Mouse (Mus musculus) thymus, adult 2 months (tissue): Measurements from ENCODE around the gene Lcn11. TPM values are rescaled to one million over a fixed set of nuclear protein-coding genes. Genes with fewer than 3 reads are reported as not detected.
"Not testable (repeated sequence)": the region's sequence is repeated elsewhere in the genome, so short reads cannot be mapped to it uniquely, and the experiment has no call there.

Experiments
- DNase-seq: peaks from one replicate; pipeline ENCODE4 v3.0.0; 2021
- H3K27ac ChIP-seq: fragments of 200-500 bp; 2 replicates; pipeline ENCODE4 v1.5.1; 2012; ENCODE audit warnings: low read length, control low read depth; ENCODE audit not compliant: control insufficient read depth, insufficient read depth
- H3K27me3 ChIP-seq: fragments of 200-500 bp; 2 replicates; pipeline ENCODE4 v1.6.1; 2012; ENCODE audit warnings: mild to moderate bottlenecking, low read length, moderate library complexity, mixed read lengths; ENCODE audit not compliant: control insufficient read depth, insufficient read depth
- H3K36me3 ChIP-seq: fragments of 200-500 bp; 2 replicates; pipeline ENCODE4 v1.6.1; 2012; ENCODE audit warnings: mild to moderate bottlenecking, low read length, moderate library complexity; ENCODE audit not compliant: control insufficient read depth, insufficient read depth
- H3K4me1 ChIP-seq: fragments of 200-500 bp; replicated peaks from 2 replicates; pipeline ENCODE4 v1.6.1; 2012; ENCODE audit warnings: low read length; ENCODE audit not compliant: control insufficient read depth, insufficient read depth
- H3K4me3 ChIP-seq: fragments of 200-500 bp; 2 replicates; pipeline ENCODE4 v1.5.1; 2012; ENCODE audit warnings: mild to moderate bottlenecking, low read length, control low read depth, moderate library complexity; ENCODE audit not compliant: control insufficient read depth, insufficient read depth
- CTCF ChIP-seq: fragments of 200-500 bp; IDR thresholded peaks from 2 replicates; pipeline ENCODE4 v1.5.1; 2012; ENCODE audit warnings: mild to moderate bottlenecking, control low read depth, low read length, moderate library complexity, borderline replicate concordance; ENCODE audit not compliant: control insufficient read depth, poor library complexity, insufficient read depth; ENCODE audit errors: extremely low read depth
- POLR2A ChIP-seq: fragments of 200-500 bp; IDR thresholded peaks from 2 replicates; pipeline ENCODE4 v1.6.1; 2012; ENCODE audit warnings: mild to moderate bottlenecking, low read length, control low read depth, moderate library complexity; ENCODE audit not compliant: control insufficient read depth, poor library complexity, insufficient read depth; ENCODE audit errors: extremely low read depth
- WGBS: fragments of 180-500 bp; shearing (Covaris S2); methylation state at CpG from one replicate; pipeline ENCODE4 v1.1.7; 2018; 5-methylcytosine and 5-hydroxymethylcytosine counted together
- polyA plus RNA-seq: library from polyadenylated mRNA; depleted of rRNA; stranded (reverse); fragments of >200 nt; gene quantifications from 2 replicates; pipeline ENCODE4 v1.2.3, GENCODE M21; 2012

Gene Lcn11
- polyA plus RNA-seq, 1 experiment, result 0.49 TPM

GRCm38 (mm10) chr2:25785573-25786322, 8.9 kb downstream of the Lcn11 start:
- Histone ChIP-seq H3K36me3 (no peaks in the 10 kb centered on the region), H3K4me1 (no peaks in the 10 kb centered on the region), H3K27me3 (no peaks in the 10 kb centered on the region), H3K4me3 (no peak overlapping the region), H3K27ac (no peak overlapping the region)
- WGBS, result 87% methylated on average over 5 of the region's 5 CpGs
- no peak for TF ChIP-seq CTCF
- TF ChIP-seq POLR2A, result no peak
- no peak for DNase-seq

GRCm38 (mm10) chr2:25789092-25789491, 12.3 kb downstream of the Lcn11 start:
- 88% methylated on average over 3 of the region's 3 CpGs for WGBS
- Histone ChIP-seq H3K27ac (no peak overlapping the region), H3K4me1 (no peaks in the 10 kb centered on the region), H3K4me3 (no peak overlapping the region), H3K36me3 (no peaks in the 10 kb centered on the region), H3K27me3 (no peaks in the 10 kb centered on the region)
- DNase-seq, result no peak
- TF ChIP-seq POLR2A, result no peak
- no peak for TF ChIP-seq CTCF

GRCm38 (mm10) chr2:25797635-25798034, 20.8 kb downstream of the Lcn11 start:
- H3K36me3 ChIP-seq, result no peaks in the 10 kb centered on the region
- H3K4me1 ChIP-seq, result no peaks in the 10 kb centered on the region
- H3K27ac ChIP-seq, result no peak overlapping the region
- 58% methylated on average over 2 of the region's 2 CpGs for WGBS
- DNase-seq, result no peak
- H3K27me3 ChIP-seq, result no peaks in the 10 kb centered on the region
- H3K4me3 ChIP-seq, result no peak overlapping the region
- TF ChIP-seq POLR2A (no peak), CTCF (no peak)

DNA sequence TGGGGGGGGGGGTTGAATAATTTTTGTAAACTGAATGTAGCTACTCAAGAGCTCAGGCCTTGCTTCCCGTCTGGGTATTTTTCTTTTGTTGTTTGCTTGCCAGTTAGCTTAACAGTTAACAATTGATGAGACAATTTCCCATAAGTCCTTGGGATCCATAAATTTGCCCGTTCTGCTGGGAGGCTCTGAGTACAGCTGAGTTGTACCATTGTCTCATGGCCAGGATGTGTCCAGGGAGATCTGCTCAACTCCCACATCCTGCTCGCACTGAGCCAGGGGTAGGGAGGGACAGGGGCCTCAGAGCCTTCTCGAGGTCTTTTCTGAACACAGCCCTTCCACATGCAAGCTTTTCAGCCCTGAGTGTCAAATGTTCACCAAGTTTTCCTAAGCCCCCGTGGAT, 21.2 kb downstream of the Lcn11 start:
- Histone ChIP-seq H3K27ac (no peak overlapping the region), H3K4me3 (no peak overlapping the region), H3K4me1 (no peaks in the 10 kb centered on the region), H3K27me3 (no peaks in the 10 kb centered on the region), H3K36me3 (no peaks in the 10 kb centered on the region)
- DNase-seq, result no peak
- no peak for TF ChIP-seq CTCF
- no peak for TF ChIP-seq POLR2A
- WGBS, result 53% methylated on average over 5 of the region's 5 CpGs

- Histone ChIP-seq H3K4me1 (no peaks in the 10 kb centered on the region), H3K4me3 (no peak overlapping the region), H3K27ac (no peak overlapping the region), H3K27me3 (no peaks in the 10 kb centered on the region), H3K36me3 (no peaks in the 10 kb centered on the region)
- WGBS, result 77% methylated on average over 2 of the region's 2 CpGs
- DNase-seq, result no peak
- TF ChIP-seq POLR2A (no peak), CTCF (no peak)
Measured at GRCm38 (mm10) chr2:25811711-25812110, 34.9 kb downstream of the Lcn11 start.

GRCm38 (mm10) chr2:25813364-25813763, 36.5 kb downstream of the Lcn11 start:
- DNase-seq, result no peak
- Histone ChIP-seq H3K27me3 (no peaks in the 10 kb centered on the region), H3K27ac (no peak overlapping the region), H3K4me3 (no peak overlapping the region), H3K4me1 (no peaks in the 10 kb centered on the region), H3K36me3 (no peaks in the 10 kb centered on the region)
- WGBS, result 86% methylated on average over 5 of the region's 5 CpGs
- no peak for TF ChIP-seq CTCF
- no peak for TF ChIP-seq POLR2A

DNA sequence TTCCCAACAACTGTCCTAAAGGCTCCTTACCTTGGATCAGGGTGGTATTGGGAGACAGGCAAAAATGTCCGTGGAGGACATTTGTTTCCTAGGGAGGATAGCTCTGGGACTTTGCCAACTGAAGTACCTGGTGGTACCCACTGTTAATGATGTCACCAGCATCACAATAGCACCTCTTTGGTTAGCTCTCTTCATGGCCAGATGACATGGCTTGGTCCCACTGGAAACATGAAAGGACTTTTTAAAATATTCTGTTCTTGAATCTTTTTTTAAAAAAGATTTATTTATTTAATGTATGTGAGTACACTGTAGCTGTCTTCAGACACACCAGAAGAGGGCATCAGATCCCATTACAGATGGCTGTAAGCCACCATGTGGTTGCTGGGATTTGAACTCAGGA, 38.9 kb downstream of the Lcn11 start, which contains the start of gene Glt6d1:
Gene Glt6d1 (minus strand): TSS at position 101 of the 400 bp plus-strand sequence.
- H3K4me1 ChIP-seq, H3K27me3 ChIP-seq, DNase-seq, H3K36me3 ChIP-seq, H3K4me3 ChIP-seq, H3K27ac ChIP-seq: not testable (repeated sequence)
- WGBS, result 71% methylated on average over 1 of the region's 1 CpGs
